In genomic region chr7:39866674-39867428, GRCm38 (mm10) we compare ENCODE assay signal across 12 mouse cellular contexts.
DNase-seq lines count a peak whose midpoint lies in the region; ATAC-seq and TF ChIP-seq lines count a peak whose summit lies in the region.
"Had no signal": no experiment of that assay in that cellular context is flagged by ENCODE, and none has a peak within 500 bp of the region (broad histone marks: within the 10 kb centered on the region; RNA-seq: fewer than 3 reads in every experiment).

No protein-coding gene starts in this region.

- no peaks in the 10 kb centered on the region for H3K27me3 ChIP-seq in midbrain, postnatal 0 days (ENCODE audit: insufficient read depth, low read length)
- H3K27me3 ChIP-seq in midbrain, embryonic 15.5 days (replicated peaks), result no peaks in the 10 kb centered on the region
- no peaks in the 10 kb centered on the region for H3K27me3 ChIP-seq in hindbrain, embryonic 16.5 days (replicated peaks; ENCODE audit: control insufficient read depth, insufficient read depth, low read length)
- H3K27me3 ChIP-seq: liver, embryonic 12.5 days had no signal

- H3K4me3 ChIP-seq in midbrain, postnatal 0 days (ENCODE audit: low read depth, low read length), result no peak overlapping the region
- H3K4me3 ChIP-seq in midbrain, embryonic 15.5 days, result no peak overlapping the region
- no peak overlapping the region for H3K4me3 ChIP-seq in hindbrain, embryonic 16.5 days (ENCODE audit: low read length)
- H3K4me3 ChIP-seq: erythroblast, embryonic 14.5 days; liver, embryonic 12.5 days had no signal

- peak; percentile 36 for DNase-seq in kidney, postnatal 10 days
- no peak for DNase-seq in kidney, adult 8-10 months
- DNase-seq in midbrain, postnatal 0 days (ENCODE audit: low spot score), result no peak
- DNase-seq in fat pad, adult 2 months (ENCODE audit: extremely low read depth, low read depth, low spot score), result peak; percentile 11
- no peak for DNase-seq in T-cell, adult 2 months (ENCODE audit: low spot score)
- no peak for DNase-seq in adrenal gland, postnatal 14 days
- DNase-seq: cerebellum, adult 11-12 months; thymus, adult 2 months had no signal

- peak; percentile 51 for TF ChIP-seq CTCF in midbrain, postnatal 0 days (IDR thresholded peaks at IDR 0.05)

- H3K4me2 ChIP-seq in midbrain, postnatal 0 days (ENCODE audit: low read depth, low read length, poor library complexity, severe bottlenecking), result no peak overlapping the region
- H3K4me2 ChIP-seq in midbrain, embryonic 15.5 days, result no peak overlapping the region
- no peak overlapping the region for H3K4me2 ChIP-seq in hindbrain, embryonic 16.5 days (ENCODE audit: low read length)
- H3K4me2 ChIP-seq: liver, embryonic 12.5 days had no signal

- WGBS in midbrain, postnatal 0 days, result 58% methylated on average over 6 of the region's 6 CpGs
- WGBS in midbrain, embryonic 15.5 days, result 55% methylated on average over 6 of the region's 6 CpGs
- WGBS in hindbrain, embryonic 16.5 days, result 62% methylated on average over 6 of the region's 6 CpGs

- peaks cover 3% of the 10 kb centered on the region; the same call in 1 of the 2 replicates for H3K4me1 ChIP-seq in midbrain, postnatal 0 days (ENCODE audit: insufficient read depth, low read length)
- H3K4me1 ChIP-seq in midbrain, embryonic 15.5 days, result no peaks in the 10 kb centered on the region; the same call in 1 of the 2 replicates
- no peaks in the 10 kb centered on the region; the same call in 1 of the 2 replicates for H3K4me1 ChIP-seq in hindbrain, embryonic 16.5 days (ENCODE audit: control insufficient read depth, insufficient read depth, low read depth, low read length)
- H3K4me1 ChIP-seq: liver, embryonic 12.5 days had no signal

- H3K9ac ChIP-seq in midbrain, postnatal 0 days (replicated peaks; ENCODE audit: low read length, poor library complexity, severe bottlenecking), result no peak overlapping the region
- no peak overlapping the region for H3K9ac ChIP-seq in midbrain, embryonic 15.5 days
- H3K9ac ChIP-seq in hindbrain, embryonic 16.5 days (ENCODE audit: low read depth, low read length), result no peak overlapping the region
- H3K9ac ChIP-seq: liver, embryonic 12.5 days had no signal

- ATAC-seq in midbrain, postnatal 0 days (ENCODE audit: low FRiP score), result no peak
- no peak for ATAC-seq in midbrain, embryonic 15.5 days (replicated peaks)
- ATAC-seq in hindbrain, embryonic 16.5 days, result 0 out of 2 replicates have a peak, but pooled peaks have one; percentile 9
- ATAC-seq: liver, embryonic 12.5 days had no signal

- no peaks in the 10 kb centered on the region for H3K36me3 ChIP-seq in midbrain, postnatal 0 days (ENCODE audit: insufficient read depth, low read length)
- no peaks in the 10 kb centered on the region for H3K36me3 ChIP-seq in midbrain, embryonic 15.5 days (replicated peaks)
- no peaks in the 10 kb centered on the region for H3K36me3 ChIP-seq in hindbrain, embryonic 16.5 days (ENCODE audit: control insufficient read depth, insufficient read depth, low read length)
- H3K36me3 ChIP-seq: liver, embryonic 12.5 days had no signal

- no peaks in the 10 kb centered on the region for H3K9me3 ChIP-seq in midbrain, postnatal 0 days (ENCODE audit: low read length)
- H3K9me3 ChIP-seq in midbrain, embryonic 15.5 days, result no peaks in the 10 kb centered on the region
- no peaks in the 10 kb centered on the region for H3K9me3 ChIP-seq in hindbrain, embryonic 16.5 days (ENCODE audit: control insufficient read depth, low read length)
- H3K9me3 ChIP-seq: liver, embryonic 12.5 days had no signal

- H3K27ac ChIP-seq in midbrain, postnatal 0 days (ENCODE audit: low read depth, low read length), result no peak overlapping the region
- no peak overlapping the region for H3K27ac ChIP-seq in midbrain, embryonic 15.5 days
- no peak overlapping the region for H3K27ac ChIP-seq in hindbrain, embryonic 16.5 days (ENCODE audit: low read depth, low read length)
- H3K27ac ChIP-seq: liver, embryonic 12.5 days had no signal

Comparison
In these comparisons a context has a peak if more than half of its experiments do, and no peak if none do; other contexts are left out.
1. DNase-seq: peak in kidney, postnatal 10 days (single experiment) and fat pad, adult 2 months (single experiment); none in kidney, adult 8-10 months (0 of 2), midbrain, postnatal 0 days (single experiment), T-cell, adult 2 months (single experiment) and adrenal gland, postnatal 14 days (single experiment).